Mouse (Mus musculus): ENCODE measurements at regions not wholly inside any gene's neighbourhood (a gene's known extent, or its start where the extent isn't known, plus 50 kb on each side); places are given as distances from the start of the nearest gene placed in this dataset.
"Not testable (repeated sequence)": the region's sequence is repeated elsewhere in the genome, so short reads cannot be mapped to it uniquely, and the experiment has no call there.

DNA sequence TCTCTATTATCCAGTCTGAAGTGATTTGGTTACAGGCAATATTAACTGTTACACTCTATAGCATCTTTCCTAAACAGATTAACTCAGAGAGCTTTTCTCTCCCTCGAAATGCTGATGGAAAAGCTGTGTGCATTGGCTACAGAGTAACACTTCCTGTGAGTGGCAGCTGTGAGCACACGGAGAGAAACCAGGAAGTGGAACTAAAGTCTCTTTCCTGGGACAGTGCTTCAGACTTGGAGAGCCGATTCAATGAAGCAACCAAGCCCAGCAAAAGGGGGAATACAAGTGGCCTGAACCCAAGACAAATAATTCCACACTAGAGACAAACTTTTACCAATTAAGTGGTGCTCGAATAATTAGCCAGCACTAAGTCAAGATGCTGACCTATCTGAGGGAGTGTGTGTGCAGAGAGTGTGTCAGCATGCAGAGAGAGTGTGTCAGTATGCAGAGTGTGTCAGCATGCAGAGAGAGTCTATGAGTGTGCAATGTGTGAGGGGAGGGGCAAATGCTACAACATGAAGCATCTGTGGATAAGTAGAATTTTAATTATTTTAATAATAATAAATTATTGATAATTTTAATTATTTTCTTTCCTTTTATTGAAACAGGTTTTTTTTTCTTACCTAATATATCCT is 74.9 kb upstream of the 1110032F04Rik start:
- no peak for DNase-seq (ENCODE audit: low read depth)

- DNase-seq (ENCODE audit: low read depth): no peak
These were observed 73.7 kb upstream of the 1110032F04Rik start for GRCm38 (mm10) chr3:68795641-68796040.

GRCm38 (mm10) chr3:68798408-68798807 is 71.0 kb upstream of the 1110032F04Rik start:
- not testable (repeated sequence) for DNase-seq (ENCODE audit: low read depth)

DNA sequence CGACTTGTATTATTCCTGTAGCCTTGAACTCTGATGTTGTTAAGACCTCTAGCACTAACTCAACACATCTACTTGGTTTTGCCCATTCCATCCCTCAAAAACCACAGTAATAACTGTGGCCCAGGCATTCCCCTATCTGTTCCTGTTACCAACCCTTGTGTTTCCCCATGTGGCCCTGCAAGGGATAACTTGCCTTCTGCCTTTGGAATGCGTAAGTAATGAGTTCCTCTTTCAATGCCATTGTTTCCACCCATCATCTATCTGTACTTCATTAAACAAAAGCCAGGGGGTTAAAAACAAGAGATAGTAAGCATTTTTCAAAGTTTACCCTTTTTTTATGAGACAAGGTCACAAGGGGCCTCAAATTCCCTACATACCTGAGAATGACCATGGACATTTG is 60.5 kb upstream of the 1110032F04Rik start:
- DNase-seq (ENCODE audit: low read depth): no peak

DNA sequence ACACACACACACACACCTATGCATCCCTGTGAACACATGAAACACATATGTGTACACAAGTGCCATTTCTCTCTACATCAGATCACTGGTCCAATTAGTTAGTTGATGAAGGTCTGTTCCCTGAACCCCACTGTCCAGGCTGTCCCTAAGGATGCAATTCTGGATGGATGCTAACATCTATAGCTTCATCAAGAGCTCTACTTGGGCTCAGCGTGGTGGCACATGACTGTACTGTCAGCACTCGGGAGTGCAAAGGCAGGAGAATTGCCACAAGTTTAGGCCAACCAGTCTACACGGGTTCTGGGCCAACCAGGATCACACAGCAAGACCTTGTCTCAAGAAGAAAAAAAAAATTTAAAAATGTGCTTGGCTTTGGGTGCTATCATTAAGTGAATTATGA is 55.9 kb upstream of the 1110032F04Rik start:
- no peak for DNase-seq (ENCODE audit: low read depth)

DNA sequence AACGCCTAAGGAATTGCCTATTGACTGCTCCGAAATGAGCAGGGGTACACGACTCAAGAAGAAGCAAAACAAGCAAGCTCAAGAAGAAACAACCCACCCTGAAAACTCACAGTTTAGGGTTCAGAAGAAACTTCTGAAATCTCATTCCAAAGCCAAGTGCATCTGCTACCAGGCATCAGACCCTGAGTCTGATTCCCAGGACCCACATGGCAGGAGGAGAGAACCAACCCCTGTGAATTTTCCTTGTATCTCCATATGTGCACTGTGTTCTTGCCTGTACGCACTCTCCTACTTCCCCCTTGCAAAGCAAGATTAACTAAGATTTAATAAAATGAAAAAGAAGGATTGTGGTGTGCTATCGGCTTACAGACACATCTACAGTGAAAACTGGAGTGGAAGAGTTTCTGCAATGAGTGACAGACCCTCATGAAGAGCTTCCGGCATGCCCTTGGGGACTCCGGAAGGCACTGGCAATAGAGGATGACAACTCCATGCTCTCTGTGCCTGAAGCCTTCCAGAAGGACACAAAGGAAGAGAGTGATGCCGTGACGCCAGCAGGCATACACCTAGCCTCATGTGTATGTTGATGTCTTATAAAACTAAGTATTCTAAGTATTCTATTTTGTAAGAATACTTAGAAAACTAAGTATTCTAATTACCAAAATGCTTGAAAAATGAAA is 55.2 kb upstream of the 1110032F04Rik start:
- DNase-seq (ENCODE audit: low read depth): no peak

GRCm38 (mm10) chr3:68815621-68816020 is 53.8 kb upstream of the 1110032F04Rik start:
- DNase-seq (ENCODE audit: low read depth): no peak

GRCm38 (mm10) chr3:68817321-68817720 is 52.1 kb upstream of the 1110032F04Rik start:
- DNase-seq (ENCODE audit: low read depth): no peak

Measured in fibroblast of lung, adult 2 months (primary cell).